Mouse (Mus musculus): ENCODE measurements at regions not wholly inside any gene's neighbourhood (a gene's known extent, or its start where the extent isn't known, plus 50 kb on each side); places are given as distances from the start of the nearest gene placed in this dataset.
A peak's percentile ranks its signal among the peaks of the same experiment; 100 is the strongest.

GRCm38 (mm10) chr2:137231161-137231560, 114.7 kb upstream of the Jag1 start:
- no peak for DNase-seq

- DNase-seq: no peak
Measured at GRCm38 (mm10) chr2:137229422-137230069, 113.1 kb upstream of the Jag1 start.

DNA sequence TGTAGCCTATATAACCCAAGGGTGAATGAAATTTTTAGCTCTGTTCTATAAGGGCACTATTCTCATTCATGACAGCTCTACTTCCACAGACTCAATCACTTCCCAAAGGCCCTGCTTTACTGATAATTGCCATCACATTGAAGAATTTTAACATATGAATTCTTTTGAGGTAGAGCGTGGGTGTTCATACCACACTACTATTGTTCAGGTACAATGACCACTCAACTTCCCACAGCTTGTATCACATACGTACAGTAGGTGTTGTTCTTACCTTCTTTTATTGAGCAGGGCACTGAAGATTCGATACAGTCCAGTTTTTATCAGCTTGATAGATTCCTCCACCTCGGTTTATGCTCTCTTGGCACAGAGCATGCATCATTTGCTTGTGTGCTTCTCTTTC, 111.1 kb upstream of the Jag1 start:
- DNase-seq: no peak

DNA sequence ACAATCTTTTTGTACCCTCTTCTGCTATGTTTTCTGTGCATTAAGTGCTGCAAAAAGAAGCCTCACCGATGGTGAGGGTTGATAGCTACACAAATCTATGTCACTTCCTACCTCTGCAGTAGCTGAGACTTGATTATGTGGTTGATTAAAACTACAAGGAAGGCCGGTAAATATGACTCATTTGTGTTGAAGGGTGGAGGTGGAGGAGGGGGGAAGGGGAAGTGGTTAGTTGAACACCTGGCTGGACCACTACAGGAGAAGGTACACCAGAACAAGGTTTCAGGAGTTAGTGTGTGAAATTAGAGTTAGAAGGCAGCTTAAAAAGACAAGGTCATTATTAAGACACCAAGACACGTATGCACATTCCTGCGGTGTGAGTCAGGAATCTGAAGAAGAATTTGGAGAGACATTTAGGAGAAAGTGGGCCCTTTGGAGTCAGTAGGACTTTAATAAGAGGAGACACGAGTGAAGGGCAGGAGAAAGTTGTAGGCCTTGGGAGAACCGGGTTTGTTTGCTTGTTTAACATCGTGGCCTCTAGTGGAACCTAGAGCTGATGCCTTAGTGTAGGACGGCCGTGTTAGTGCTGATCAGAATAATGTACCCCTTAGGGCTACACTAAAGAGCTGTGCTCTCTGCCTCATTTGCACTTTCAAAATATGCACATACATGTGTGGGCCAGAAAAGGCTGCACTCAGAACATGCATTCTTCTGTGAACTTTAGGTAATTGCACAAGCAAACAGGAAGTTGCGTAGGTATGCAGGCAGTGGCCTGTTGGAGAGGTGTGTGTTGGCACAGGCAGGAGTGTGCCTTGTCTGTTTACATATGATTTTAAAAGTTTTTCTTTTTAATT, 108.5 kb upstream of the Jag1 start:
- peak; percentile 10 for DNase-seq

- DNase-seq: no peak
Measured at GRCm38 (mm10) chr2:137215697-137216096, 99.3 kb upstream of the Jag1 start.

GRCm38 (mm10) chr2:137207846-137208245, 91.4 kb upstream of the Jag1 start:
- DNase-seq: no peak

- peak; percentile 15 for DNase-seq
Measured at GRCm38 (mm10) chr2:137204274-137204850, 87.9 kb upstream of the Jag1 start.

DNA sequence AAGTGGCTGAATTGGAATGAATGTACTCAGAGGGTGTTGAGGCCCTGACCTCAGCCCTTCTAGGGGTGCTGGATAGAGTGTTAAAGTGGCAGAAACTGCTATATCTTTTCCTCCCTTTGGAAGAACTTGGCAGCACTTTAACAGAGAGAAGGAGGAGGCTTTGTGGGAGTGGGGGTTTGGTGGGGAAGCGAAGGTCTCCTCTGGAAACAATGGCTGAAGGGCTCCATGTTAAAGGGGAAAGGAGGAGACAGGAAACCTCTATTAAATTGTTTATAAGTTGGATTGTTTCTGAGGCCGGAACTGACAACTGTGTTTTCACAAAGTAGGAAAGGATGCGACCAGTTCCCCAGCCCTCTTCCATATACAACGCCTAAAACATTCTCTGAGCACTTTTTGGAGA, 83.7 kb upstream of the Jag1 start:
- no peak for DNase-seq

DNA sequence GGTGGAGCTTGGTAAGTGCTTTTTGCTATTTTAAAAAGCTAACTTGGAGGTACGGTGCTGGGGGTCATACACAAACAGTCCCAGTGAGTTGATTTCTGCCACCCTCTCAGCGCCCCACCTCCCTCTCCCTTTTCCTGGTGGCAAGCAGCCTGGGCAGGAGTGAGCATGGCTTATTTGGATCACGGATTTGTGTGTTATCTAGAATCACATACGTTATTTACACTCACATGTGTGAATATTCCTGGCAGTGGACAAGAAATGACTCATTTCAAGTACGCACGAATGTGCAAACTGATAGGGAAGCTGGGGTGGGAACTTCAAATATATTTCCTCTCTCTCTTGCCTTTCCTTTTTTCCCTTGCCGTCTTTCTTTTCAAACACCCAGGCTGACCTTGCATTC, 75.7 kb upstream of the Jag1 start:
- no peak for DNase-seq

- no peak for DNase-seq
Measured at GRCm38 (mm10) chr2:137169176-137169575, 52.7 kb upstream of the Jag1 start.

- DNase-seq: no peak
Measured at GRCm38 (mm10) chr2:137168626-137169025, 52.2 kb upstream of the Jag1 start.

Data from kidney, postnatal 10 days (tissue).